Comparison of ENCODE assay signal across 8 mouse cellular contexts in genomic region chr2:126520828-126521227, GRCm38 (mm10). TPM values are rescaled to one million over a fixed set of nuclear protein-coding genes. Genes with fewer than 3 reads are reported as not detected.
DNase-seq lines count a peak whose midpoint lies in the region; ATAC-seq and TF ChIP-seq lines count a peak whose summit lies in the region.
"Had no signal": no experiment of that assay in that cellular context is flagged by ENCODE, and none has a peak within 500 bp of the region (broad histone marks: within the 10 kb centered on the region; RNA-seq: fewer than 3 reads in every experiment).

No protein-coding gene starts in this region.

- WGBS in large intestine, adult 2 months, result 14% methylated on average over 7 of the region's 7 CpGs

- no peaks in the 10 kb centered on the region for H3K36me3 ChIP-seq in G1E (replicated peaks)
- H3K36me3 ChIP-seq: midbrain, embryonic 12.5 days had no signal

- peak; percentile 53 for TF ChIP-seq CTCF in G1E (IDR thresholded peaks at IDR 0.05; ENCODE audit: low read depth, low read length)

- ATAC-seq in G1E (ENCODE audit: extremely low read depth, insufficient number of reproducible peaks, low FRiP score, poor library complexity, severe bottlenecking), result no peak

- H3K4me1 ChIP-seq in G1E (ENCODE audit: insufficient read depth, low read depth, low read length), result no peaks in the 10 kb centered on the region
- H3K4me1 ChIP-seq: midbrain, embryonic 12.5 days had no signal

- peak; percentile 41 for DNase-seq in kidney, postnatal 14 days
- no peak for DNase-seq in kidney, postnatal 25 days
- DNase-seq in G1E (ENCODE audit: low spot score), result peak; percentile 22
- DNase-seq in c-Kit-negative CD71-positive TER-119-positive erythroid progenitor cells, embryonic 14.5 days (ENCODE audit: low read depth, low spot score), result peak; percentile 11
- DNase-seq in large intestine, adult 2 months (ENCODE audit: low read depth, low spot score), result peak; percentile 27
- DNase-seq in adrenal gland, postnatal 36 days, result no peak
- DNase-seq in layer of hippocampus, adult 9-11 months, result no peak

- peaks cover 11% of the 10 kb centered on the region for H3K27me3 ChIP-seq in G1E (ENCODE audit: insufficient read depth, low read length)
- H3K27me3 ChIP-seq: midbrain, embryonic 12.5 days had no signal

- no peaks in the 10 kb centered on the region for H3K9me3 ChIP-seq in G1E (replicated peaks)
- H3K9me3 ChIP-seq: midbrain, embryonic 12.5 days had no signal

- H3K4me3 ChIP-seq in G1E (ENCODE audit: low read depth, low read length), result no peak overlapping the region
- H3K4me3 ChIP-seq: midbrain, embryonic 12.5 days had no signal

RNA-seq across cellular contexts. Expression of gene Atp8b4, which starts 20.4 kb away (rescaled TPM):
- not detected in 2 replicates for total RNA-seq in G1E (2014; fragmentation: Nextera tagmentation)
- under 0.01 and 0.06 TPM in 2 replicates for total RNA-seq in G1E (2017)
- polyA plus RNA-seq in G1E (2012), result 0.01 and 0.02 TPM in 2 replicates
- polyA plus RNA-seq in large intestine, adult 2 months (2012; rRNA removed), result 0.09 and 0.16 TPM in 2 replicates
- total RNA-seq in adrenal gland, postnatal 36 days (2021), result under 1 TPM; 0.53 to 0.79 TPM

RNA-seq across cellular contexts. Expression of gene Slc27a2, which starts 31.4 kb away (rescaled TPM):
- total RNA-seq in G1E (2014; fragmentation: Nextera tagmentation) (not detected in 2 replicates), G1E (2017) (0.27 TPM in 1 of 2 replicates, not detected in the other)
- not detected in 2 replicates for polyA plus RNA-seq in G1E (2012)
- polyA plus RNA-seq in large intestine, adult 2 months (2012; rRNA removed), result 12.4 and 28.5 TPM in 2 replicates
- 10 to 100 TPM; 10.2 to 40.8 TPM for total RNA-seq in adrenal gland, postnatal 36 days (2021)

Comparison
In these comparisons a context has a peak if more than half of its experiments do, and no peak if none do; other contexts are left out.
1. DNase-seq: peak in kidney, postnatal 14 days (single experiment), G1E (single experiment), c-Kit-negative CD71-positive TER-119-positive erythroid progenitor cells, embryonic 14.5 days (single experiment) and large intestine, adult 2 months (single experiment); none in kidney, postnatal 25 days (0 of 2), adrenal gland, postnatal 36 days (0 of 2) and layer of hippocampus, adult 9-11 months (single experiment).
2. RNA of gene Slc27a2, which starts 31.4 kb away (total RNA-seq): 10.2 to 40.8 TPM in adrenal gland, postnatal 36 days; 0.27 TPM in G1E; every median in the first group is over 4 times any median in the second.